ENCODE assay signal across 31 mouse cellular contexts in genomic region chr8:33066168-33066567, GRCm38 (mm10).
DNase-seq lines count a peak whose midpoint lies in the region; ATAC-seq and TF ChIP-seq lines count a peak whose summit lies in the region.
"Had no signal": no experiment of that assay in that cellular context is flagged by ENCODE, and none has a peak within 500 bp of the region (broad histone marks: within the 10 kb centered on the region; RNA-seq: fewer than 3 reads in every experiment).

No protein-coding gene starts in this region.

- H3K4me1 ChIP-seq in liver, postnatal 0 days (ENCODE audit: insufficient read depth): no peaks in the 10 kb centered on the region
- H3K4me1 ChIP-seq in liver, embryonic 11.5 days (replicated peaks; ENCODE audit: control insufficient read depth, insufficient read depth, low read length): no peaks in the 10 kb centered on the region
- H3K4me1 ChIP-seq in ES-Bruce4 (ENCODE audit: control insufficient read depth, insufficient read depth, low read length) (no peaks in the 10 kb centered on the region), MEL (ENCODE audit: control insufficient read depth in 1 of 2, insufficient read depth in 2 of 2, low read length in 2 of 2) (no peaks in the 10 kb centered on the region)
- no peaks in the 10 kb centered on the region for H3K4me1 ChIP-seq in stomach, postnatal 0 days (replicated peaks; ENCODE audit: control insufficient read depth, insufficient read depth)
- H3K4me1 ChIP-seq: hindbrain, embryonic 12.5 days; limb, embryonic 12.5 days; liver, embryonic 12.5 days; midbrain, embryonic 10.5 days; neural tube, embryonic 12.5 days had no signal

- no peak for ATAC-seq in liver, postnatal 0 days
- ATAC-seq in liver, embryonic 11.5 days (replicated peaks; ENCODE audit: low FRiP score): no peak
- no peak for ATAC-seq in stomach, postnatal 0 days (ENCODE audit: low FRiP score, low TSS enrichment)
- ATAC-seq: forebrain, embryonic 14.5 days; intestine, postnatal 0 days; liver, embryonic 12.5 days; midbrain, embryonic 16.5 days had no signal

- no peak for DNase-seq in liver, postnatal 0 days
- DNase-seq in liver, embryonic 11.5 days (ENCODE audit: low spot score): no peak
- DNase-seq in MEL (ENCODE audit: low read depth, low spot score): no peak
- DNase-seq in stomach, postnatal 0 days (ENCODE audit: low spot score): no peak
- DNase-seq in lung, postnatal 4 days: no peak
- DNase-seq in gastrocnemius, adult 8-10 months (ENCODE audit: low spot score in 2 of 2): no peak
- DNase-seq: B cell, adult 2 months; cerebellum, adult 8-10 months; cerebellum, postnatal 36 days; gastrocnemius, postnatal 25 days; heart, postnatal 36 days; kidney, adult 9 months; kidney, postnatal 14 days; lung, adult 2 months; lung, postnatal 10 days; right cerebral cortex, adult 18-20 months; right cerebral cortex, postnatal 4 days; thymus, adult 2 months; thymus, postnatal 4 days had no signal

- no peak overlapping the region for H3K4me2 ChIP-seq in liver, postnatal 0 days (ENCODE audit: low read depth, low read length)
- H3K4me2 ChIP-seq in liver, embryonic 11.5 days: no peak overlapping the region
- no peak overlapping the region for H3K4me2 ChIP-seq in stomach, postnatal 0 days (replicated peaks; ENCODE audit: low read depth)
- H3K4me2 ChIP-seq: heart, embryonic 11.5 days; hindbrain, embryonic 12.5 days; limb, embryonic 12.5 days; liver, embryonic 12.5 days; neural tube, embryonic 12.5 days had no signal

- no peaks in the 10 kb centered on the region for H3K36me3 ChIP-seq in liver, postnatal 0 days (replicated peaks; ENCODE audit: insufficient read depth, low read length)
- no peaks in the 10 kb centered on the region for H3K36me3 ChIP-seq in liver, embryonic 11.5 days (ENCODE audit: control insufficient read depth, insufficient read depth, low read length)
- H3K36me3 ChIP-seq in ES-Bruce4 (ENCODE audit: control insufficient read depth, insufficient read depth, low read length, poor library complexity, severe bottlenecking) (no peaks in the 10 kb centered on the region), MEL (ENCODE audit: control insufficient read depth in 1 of 2, insufficient read depth in 2 of 2, low read length in 2 of 2) (no peaks in the 10 kb centered on the region)
- H3K36me3 ChIP-seq in stomach, postnatal 0 days (ENCODE audit: control insufficient read depth, insufficient read depth, low read length): no peaks in the 10 kb centered on the region
- H3K36me3 ChIP-seq: hindbrain, embryonic 12.5 days; limb, embryonic 12.5 days; liver, embryonic 12.5 days; midbrain, embryonic 10.5 days; neural tube, embryonic 12.5 days had no signal

- no peak overlapping the region for H3K4me3 ChIP-seq in liver, postnatal 0 days (ENCODE audit: low read depth, low read length)
- H3K4me3 ChIP-seq in liver, embryonic 11.5 days (ENCODE audit: low read depth, low read length): no peak overlapping the region
- no peak overlapping the region for H3K4me3 ChIP-seq in ES-Bruce4 (ENCODE audit: low read depth, low read length)
- no peak overlapping the region for H3K4me3 ChIP-seq in MEL (ENCODE audit: control insufficient read depth in 1 of 2, insufficient read depth in 1 of 2, low read depth in 2 of 2, low read length in 2 of 2)
- no peak overlapping the region for H3K4me3 ChIP-seq in stomach, postnatal 0 days (ENCODE audit: low read depth, low read length)
- H3K4me3 ChIP-seq: hindbrain, embryonic 12.5 days; left cerebral cortex, adult 2 months; limb, embryonic 12.5 days; liver, embryonic 12.5 days; midbrain, embryonic 10.5 days; myocyte; neural tube, embryonic 12.5 days had no signal

- H3K9me3 ChIP-seq in liver, postnatal 0 days (ENCODE audit: low read length): no peaks in the 10 kb centered on the region
- 0 out of 2 replicates have a peak, but pooled peaks cover 3% of the 10 kb centered on the region for H3K9me3 ChIP-seq in liver, embryonic 11.5 days (ENCODE audit: control insufficient read depth, low read length)
- H3K9me3 ChIP-seq in ES-Bruce4 (replicated peaks; ENCODE audit: control insufficient read depth, insufficient read depth, low read length, poor library complexity, severe bottlenecking) (no peaks in the 10 kb centered on the region), MEL (replicated peaks; ENCODE audit: insufficient read depth, low read length) (no peaks in the 10 kb centered on the region)
- H3K9me3 ChIP-seq in stomach, postnatal 0 days (ENCODE audit: control insufficient read depth, low read length): no peaks in the 10 kb centered on the region
- H3K9me3 ChIP-seq: hindbrain, embryonic 12.5 days; limb, embryonic 12.5 days; liver, embryonic 12.5 days; neural tube, embryonic 12.5 days had no signal

- H3K27ac ChIP-seq in liver, postnatal 0 days (ENCODE audit: low read depth): no peak overlapping the region
- H3K27ac ChIP-seq in liver, embryonic 11.5 days (ENCODE audit: low read depth, low read length): no peak overlapping the region
- no peak overlapping the region for H3K27ac ChIP-seq in ES-Bruce4 (ENCODE audit: insufficient read depth, low read length)
- H3K27ac ChIP-seq in MEL (ENCODE audit: control insufficient read depth, low read depth, low read length): no peak overlapping the region
- no peak overlapping the region for H3K27ac ChIP-seq in stomach, postnatal 0 days (replicated peaks)
- H3K27ac ChIP-seq: hindbrain, embryonic 12.5 days; left cerebral cortex, adult 2 months; limb, embryonic 12.5 days; liver, embryonic 12.5 days; midbrain, embryonic 10.5 days; neural tube, embryonic 12.5 days had no signal

- H3K9ac ChIP-seq in liver, postnatal 0 days (replicated peaks): no peak overlapping the region
- no peak overlapping the region for H3K9ac ChIP-seq in liver, embryonic 11.5 days (ENCODE audit: low read depth, low read length)
- H3K9ac ChIP-seq in ES-Bruce4 (ENCODE audit: low read depth, poor library complexity, severe bottlenecking): no peak overlapping the region
- H3K9ac ChIP-seq in MEL (ENCODE audit: control insufficient read depth, low read depth, low read length, poor library complexity, severe bottlenecking): no peak overlapping the region
- no peak overlapping the region for H3K9ac ChIP-seq in stomach, postnatal 0 days (ENCODE audit: low read length)
- H3K9ac ChIP-seq: hindbrain, embryonic 12.5 days; limb, embryonic 12.5 days; liver, embryonic 12.5 days; neural tube, embryonic 12.5 days had no signal

- no peak for TF ChIP-seq EP300 in liver, postnatal 0 days (IDR thresholded peaks at IDR 0.05; ENCODE audit: low read depth)
- no peak for TF ChIP-seq EP300 in ES-Bruce4 (IDR thresholded peaks at IDR 0.05; ENCODE audit: insufficient read depth, low read depth, low read length)
- TF ChIP-seq EP300 in MEL (IDR thresholded peaks at IDR 0.05; ENCODE audit: low read depth in 1 of 2, low read length in 2 of 2): no peak
- no peak for TF ChIP-seq EP300 in stomach, postnatal 0 days (optimal IDR thresholded peaks at IDR 0.05)

- no peak for TF ChIP-seq POLR2A in ES-Bruce4 (IDR thresholded peaks at IDR 0.05; ENCODE audit: insufficient read depth, low read length)
- TF ChIP-seq POLR2A in MEL (IDR thresholded peaks at IDR 0.05; ENCODE audit: control insufficient read depth in 1 of 2, insufficient read depth in 1 of 2, low read depth in 1 of 2, low read length in 2 of 2, poor library complexity in 1 of 2): no peak

- 0 out of 2 replicates have a peak, but pooled peaks have one; percentile 18 for TF ChIP-seq CTCF in liver, postnatal 0 days (IDR thresholded peaks at IDR 0.05; ENCODE audit: low read depth)
- TF ChIP-seq CTCF in ES-Bruce4 (IDR thresholded peaks at IDR 0.05; ENCODE audit: low read depth, low read length) (peak; percentile 50), MEL (IDR thresholded peaks at IDR 0.05 in 2 of 3, conservative IDR thresholded peaks at IDR 0.05 in 1 of 3; ENCODE audit: control insufficient read depth in 1 of 3, insufficient read depth in 1 of 3, low read depth in 2 of 3, low read length in 3 of 3, poor library complexity in 1 of 3, severe bottlenecking in 1 of 3) (peak; percentile 4 to 31 (median 28); a peak in 4 of 6 replicates)
- peak; percentile 15; the same call in 1 of the 2 replicates for TF ChIP-seq CTCF in stomach, postnatal 0 days (IDR thresholded peaks at IDR 0.05; ENCODE audit: low read depth)

- no peaks in the 10 kb centered on the region for H3K27me3 ChIP-seq in liver, postnatal 0 days (ENCODE audit: insufficient read depth, low read length)
- no peaks in the 10 kb centered on the region for H3K27me3 ChIP-seq in liver, embryonic 11.5 days (replicated peaks; ENCODE audit: control insufficient read depth, insufficient read depth, low read length)
- H3K27me3 ChIP-seq in ES-Bruce4 (ENCODE audit: control insufficient read depth, insufficient read depth, low read length, poor library complexity, severe bottlenecking) (no peaks in the 10 kb centered on the region), MEL (ENCODE audit: control insufficient read depth in 1 of 2, insufficient read depth in 2 of 2, low read length in 2 of 2) (no peaks in the 10 kb centered on the region)
- no peaks in the 10 kb centered on the region for H3K27me3 ChIP-seq in stomach, postnatal 0 days (ENCODE audit: control insufficient read depth, insufficient read depth, low read length)
- H3K27me3 ChIP-seq: hindbrain, embryonic 12.5 days; limb, embryonic 12.5 days; liver, embryonic 12.5 days; neural tube, embryonic 12.5 days had no signal

- H3K79me2 ChIP-seq in MEL (ENCODE audit: control insufficient read depth, insufficient read depth, low read length, poor library complexity): no peaks in the 10 kb centered on the region

- no peak for TF ChIP-seq RAD21 in MEL (IDR thresholded peaks at IDR 0.05; ENCODE audit: low read depth, low read length)

- WGBS in liver, postnatal 0 days (ENCODE audit: insufficient replicate concordance): 76% methylated on average over 6 of the region's 6 CpGs
- 77% methylated on average over 6 of the region's 6 CpGs for WGBS in liver, embryonic 11.5 days
- WGBS in stomach, postnatal 0 days: 81% methylated on average over 6 of the region's 6 CpGs

TF ChIP-seq in MEL, 35 proteins besides CTCF, POLR2A, EP300 and RAD21 (continues in another document):
- TF ChIP-seq CHD2 (IDR thresholded peaks at IDR 0.05; ENCODE audit: low read length): no peak
- no peak for TF ChIP-seq TCF12 (IDR thresholded peaks at IDR 0.05; ENCODE audit: low read depth, low read length)
- no peak for TF ChIP-seq MXI1 (IDR thresholded peaks at IDR 0.05; ENCODE audit: low read depth, low read length)
- no peak for TF ChIP-seq ZMIZ1 (IDR thresholded peaks at IDR 0.05; ENCODE audit: low read depth, low read length)
- no peak for TF ChIP-seq RCOR1 (IDR thresholded peaks at IDR 0.05; ENCODE audit: low read depth, low read length)
- TF ChIP-seq BHLHE40 (IDR thresholded peaks at IDR 0.05; ENCODE audit: borderline replicate concordance, low read depth, low read length): no peak
- no peak for TF ChIP-seq HCFC1 (IDR thresholded peaks at IDR 0.05; ENCODE audit: low read depth, low read length)
- no peak for TF ChIP-seq TAL1 (IDR thresholded peaks at IDR 0.05; ENCODE audit: low read length)
- no peak for TF ChIP-seq MYC (IDR thresholded peaks at IDR 0.05; ENCODE audit: low read depth, low read length)
- no peak for TF ChIP-seq E2F4 (IDR thresholded peaks at IDR 0.05; ENCODE audit: borderline replicate concordance, low read depth, low read length)
- TF ChIP-seq ETS1 (IDR thresholded peaks at IDR 0.05; ENCODE audit: low read depth, low read length): no peak
- no peak for TF ChIP-seq NRF1 (IDR thresholded peaks at IDR 0.05; ENCODE audit: insufficient read depth, low read depth, low read length, poor library complexity, severe bottlenecking)
